Mouse (Mus musculus) cerebellum, adult 11 months (tissue): ENCODE measurements around the gene Nutm2.
"Not testable (repeated sequence)": the region's sequence is repeated elsewhere in the genome, so short reads cannot be mapped to it uniquely, and the experiment has no call there.

Experiments
- DNase-seq: peaks from one replicate; pipeline ENCODE4 v3.0.0; 2022

Gene Nutm2

DNA sequence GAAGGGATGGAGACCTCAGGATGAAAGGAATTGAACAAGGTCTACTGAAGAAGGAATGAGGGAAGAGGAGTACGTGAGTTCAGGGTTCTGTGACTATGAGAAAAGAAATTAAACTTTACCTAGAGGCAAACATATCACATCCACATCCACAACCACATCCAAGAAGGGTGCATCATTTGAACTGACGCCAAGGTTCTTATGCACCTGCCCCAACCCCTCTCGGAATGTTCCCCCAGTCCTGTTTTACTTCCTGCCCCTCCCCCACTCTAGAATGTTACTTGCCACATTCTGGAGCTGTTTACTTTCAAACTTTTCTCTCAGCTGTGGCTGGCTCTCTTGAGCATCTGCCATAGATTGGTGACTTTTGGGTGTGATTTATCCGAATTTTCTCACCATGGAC lies at the start of gene Nutm2:
Gene Nutm2 (plus strand): TSS at position 301 of the 400 bp plus-strand sequence.
- DNase-seq, result no peak

DNA sequence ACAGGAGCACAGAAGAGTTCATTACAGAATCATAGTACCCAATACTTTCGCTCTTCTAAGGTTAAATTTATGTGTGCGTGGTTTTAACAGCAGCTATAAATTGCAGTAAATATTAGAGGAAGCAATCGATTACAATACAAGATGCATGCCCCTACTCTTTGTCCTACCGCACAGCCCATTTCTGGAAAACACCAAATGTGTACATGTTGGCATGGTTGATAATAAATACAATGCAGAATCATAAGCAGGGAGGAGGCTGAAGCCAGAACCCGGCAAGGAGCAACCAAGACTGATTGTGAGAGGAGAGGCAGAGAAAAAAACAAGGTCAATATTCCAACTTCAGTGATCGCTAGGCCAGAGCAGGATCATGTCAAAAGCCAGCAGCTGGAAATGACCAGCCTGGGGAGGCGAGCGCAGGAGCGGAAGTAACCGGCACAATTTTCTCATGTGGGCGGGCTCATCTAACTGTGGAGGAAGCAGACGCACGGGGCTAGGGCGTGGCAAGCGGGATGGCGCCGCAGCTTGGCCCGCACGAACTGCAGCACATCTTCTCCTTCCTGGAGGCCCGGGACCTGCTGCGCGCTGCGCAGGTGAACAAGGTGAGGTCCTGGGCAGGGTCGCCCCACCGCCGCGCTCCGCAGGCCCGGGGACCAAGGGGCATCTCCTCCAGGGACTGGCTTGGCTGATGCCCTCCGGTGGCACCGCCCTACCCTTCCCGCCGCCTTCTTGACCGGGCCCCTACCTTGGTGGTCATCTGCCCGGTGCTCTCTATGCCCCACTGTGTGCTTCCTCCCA lies 49.5 kb upstream of the Nutm2 start, which contains the start of gene Fbxw17:
Gene Fbxw17 (plus strand): TSS at position 476 of the 795 bp plus-strand sequence.
- peak; percentile 62 for DNase-seq

GRCm38 (mm10) chr13:50418421-50418820 lies 48.7 kb upstream of the Nutm2 start:
- no peak for DNase-seq

- DNase-seq, result no peak
Measured at GRCm38 (mm10) chr13:50423625-50424209, 43.4 kb upstream of the Nutm2 start.

GRCm38 (mm10) chr13:50424517-50424916 lies 42.6 kb upstream of the Nutm2 start:
- no peak for DNase-seq

DNA sequence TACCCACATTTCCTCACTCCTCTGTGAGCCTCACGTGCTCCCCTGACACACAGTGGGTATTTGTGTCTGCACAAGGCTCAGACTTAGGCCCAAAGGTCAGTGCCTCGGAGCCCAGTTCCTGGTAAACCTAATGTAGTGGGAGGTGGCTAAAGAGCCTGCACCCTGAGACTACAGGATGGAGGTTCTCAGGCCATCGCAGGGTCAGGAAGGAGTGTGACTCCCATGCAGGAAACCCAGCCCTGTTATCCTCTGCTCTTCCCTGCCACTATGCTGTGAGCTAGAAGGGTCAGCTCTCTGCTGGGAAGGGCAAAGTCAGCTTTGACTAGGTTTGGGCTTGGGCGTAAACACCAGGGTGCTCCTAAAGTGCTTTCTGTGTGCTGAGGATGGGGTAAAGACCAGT lies 40.4 kb upstream of the Nutm2 start:
- DNase-seq, result no peak

DNA sequence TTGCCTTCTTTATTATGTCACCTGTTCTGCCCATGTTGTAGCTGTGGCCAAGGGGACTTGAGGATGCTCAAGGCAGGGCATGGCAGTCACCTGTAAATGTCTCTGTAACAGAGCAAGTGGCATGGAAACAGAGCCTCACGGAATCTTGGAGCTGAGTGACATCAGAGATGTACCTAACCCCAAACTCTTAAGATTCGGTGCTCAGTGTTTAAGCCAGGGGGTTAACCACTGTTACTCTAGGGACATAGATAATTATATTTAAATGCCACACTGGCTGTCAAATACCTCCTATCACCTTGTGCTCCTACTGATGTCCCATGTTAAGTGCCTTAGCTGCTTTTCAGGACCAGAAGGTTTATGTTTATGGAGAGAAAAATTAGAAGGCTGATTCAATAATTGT lies 23.3 kb upstream of the Nutm2 start, which contains the start of gene Gm47429:
Gene Gm47429 (minus strand): TSS at position 101 of the 400 bp plus-strand sequence.
- DNase-seq, result no peak

- DNase-seq, result no peak
Measured at GRCm38 (mm10) chr13:50445261-50445660, 21.8 kb upstream of the Nutm2 start.

- DNase-seq, result not testable (repeated sequence)
Measured at GRCm38 (mm10) chr13:50452266-50452665, 14.8 kb upstream of the Nutm2 start.

- no peak for DNase-seq
Measured at GRCm38 (mm10) chr13:50453426-50453825, 13.7 kb upstream of the Nutm2 start.

GRCm38 (mm10) chr13:50460433-50460832 lies 6.7 kb upstream of the Nutm2 start:
- not testable (repeated sequence) for DNase-seq

- no peak for DNase-seq
Measured at GRCm38 (mm10) chr13:50464621-50465562, 2.2 kb upstream of the Nutm2 start.

GRCm38 (mm10) chr13:50488510-50488909 lies 21.4 kb downstream of the Nutm2 start:
- not testable (repeated sequence) for DNase-seq

DNA sequence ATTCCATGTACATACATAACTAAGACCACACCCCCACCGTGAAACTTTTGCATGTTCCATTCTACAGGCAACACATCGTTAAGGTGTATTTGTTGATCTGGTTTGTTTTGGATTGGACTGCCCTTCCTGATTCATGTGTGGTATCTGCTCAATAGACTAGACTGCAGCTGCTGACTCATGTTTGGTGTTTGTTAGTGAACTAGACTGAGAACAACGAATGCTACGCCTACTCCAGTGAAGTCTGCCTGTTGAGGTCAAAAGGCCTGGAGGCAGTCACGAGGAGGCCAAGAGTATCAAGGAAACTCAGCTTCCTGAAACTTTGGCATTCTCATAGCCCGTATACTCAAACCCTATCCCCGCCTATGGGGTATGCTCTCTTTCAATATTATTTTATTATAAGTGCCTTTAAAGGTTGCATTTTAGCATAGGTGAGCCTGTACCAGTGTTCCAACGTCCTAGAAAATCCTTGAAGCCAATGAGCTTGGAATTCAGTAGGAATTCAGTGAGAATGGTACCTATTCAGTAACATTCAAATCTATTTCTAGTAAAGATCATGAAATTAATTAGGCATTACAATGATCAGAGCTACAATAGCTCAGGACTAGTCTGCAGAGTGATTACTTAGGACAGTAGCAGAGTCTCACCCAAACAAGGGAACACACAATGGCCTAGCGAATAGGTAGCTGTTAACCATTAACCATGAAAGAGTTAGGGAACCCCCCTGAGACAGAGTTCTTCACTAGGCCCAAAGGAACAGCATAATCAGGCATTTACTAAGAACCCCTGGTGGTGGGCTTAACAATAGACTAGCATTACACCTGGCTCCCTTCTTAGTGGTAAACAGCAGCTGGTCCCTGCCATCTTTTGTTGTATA lies 43.6 kb downstream of the Nutm2 start:
- not testable (repeated sequence) for DNase-seq
